ENCODE assay signal across 21 mouse cellular contexts in the genomic region with DNA sequence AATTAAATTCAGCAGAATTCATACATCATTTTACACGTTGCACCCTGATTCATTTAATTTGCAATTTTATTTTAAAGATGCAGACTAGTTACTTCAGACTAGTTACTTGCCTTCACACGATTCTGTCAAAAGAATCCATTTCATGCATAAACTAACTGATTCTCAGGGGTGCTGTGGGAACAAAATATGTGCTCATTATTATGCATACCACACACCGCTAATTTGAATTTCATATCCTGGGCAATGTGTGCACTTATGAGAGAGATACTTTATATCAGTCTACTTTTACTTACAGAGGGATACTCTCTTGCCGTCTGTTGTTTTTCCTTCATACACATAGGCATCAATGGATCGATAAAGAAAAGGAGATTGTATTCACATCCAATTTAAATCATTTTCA.
DNase-seq lines count a peak whose midpoint lies in the region; ATAC-seq and TF ChIP-seq lines count a peak whose summit lies in the region.
"Had no signal": no experiment of that assay in that cellular context is flagged by ENCODE, and none has a peak within 500 bp of the region (broad histone marks: within the 10 kb centered on the region; RNA-seq: fewer than 3 reads in every experiment).

No protein-coding gene starts in this region.

- H3K4me3 ChIP-seq in forebrain, embryonic 14.5 days (ENCODE audit: low read depth, low read length): no peak overlapping the region
- no peak overlapping the region for H3K4me3 ChIP-seq in forebrain, postnatal 0 days (ENCODE audit: low read depth, low read length)
- no peak overlapping the region for H3K4me3 ChIP-seq in hindbrain, embryonic 13.5 days
- no peak overlapping the region for H3K4me3 ChIP-seq in hindbrain, embryonic 10.5 days
- H3K4me3 ChIP-seq in midbrain, embryonic 15.5 days: no peak overlapping the region
- no peak overlapping the region for H3K4me3 ChIP-seq in midbrain, embryonic 13.5 days (replicated peaks)
- H3K4me3 ChIP-seq: embryonic facial prominence, embryonic 13.5 days; heart, embryonic 10.5 days had no signal

- no peaks in the 10 kb centered on the region for H3K9me3 ChIP-seq in forebrain, embryonic 14.5 days (replicated peaks; ENCODE audit: control insufficient read depth, low read length)
- no peaks in the 10 kb centered on the region for H3K9me3 ChIP-seq in forebrain, postnatal 0 days (ENCODE audit: low read length)
- no peaks in the 10 kb centered on the region for H3K9me3 ChIP-seq in hindbrain, embryonic 13.5 days
- no peaks in the 10 kb centered on the region for H3K9me3 ChIP-seq in hindbrain, embryonic 10.5 days
- no peaks in the 10 kb centered on the region for H3K9me3 ChIP-seq in midbrain, embryonic 15.5 days
- H3K9me3 ChIP-seq in midbrain, embryonic 13.5 days: no peaks in the 10 kb centered on the region
- H3K9me3 ChIP-seq: embryonic facial prominence, embryonic 13.5 days; heart, embryonic 10.5 days had no signal

- H3K4me1 ChIP-seq in forebrain, embryonic 14.5 days (ENCODE audit: control insufficient read depth, insufficient read depth, low read length): no peaks in the 10 kb centered on the region
- H3K4me1 ChIP-seq in forebrain, postnatal 0 days (ENCODE audit: insufficient read depth): no peaks in the 10 kb centered on the region
- peaks cover 6% of the 10 kb centered on the region; the same call in 1 of the 2 replicates for H3K4me1 ChIP-seq in hindbrain, embryonic 13.5 days (replicated peaks)
- no peaks in the 10 kb centered on the region for H3K4me1 ChIP-seq in hindbrain, embryonic 10.5 days (replicated peaks)
- H3K4me1 ChIP-seq in midbrain, embryonic 15.5 days: peaks cover 4% of the 10 kb centered on the region; the same call in 1 of the 2 replicates
- peaks cover 6% of the 10 kb centered on the region for H3K4me1 ChIP-seq in midbrain, embryonic 13.5 days (replicated peaks)
- H3K4me1 ChIP-seq: embryonic facial prominence, embryonic 13.5 days; heart, embryonic 10.5 days had no signal

- H3K9ac ChIP-seq in forebrain, embryonic 14.5 days (ENCODE audit: low read length): no peak overlapping the region
- no peak overlapping the region for H3K9ac ChIP-seq in forebrain, postnatal 0 days
- H3K9ac ChIP-seq in hindbrain, embryonic 13.5 days: no peak overlapping the region
- no peak overlapping the region for H3K9ac ChIP-seq in midbrain, embryonic 15.5 days
- no peak overlapping the region for H3K9ac ChIP-seq in midbrain, embryonic 13.5 days (replicated peaks)
- H3K9ac ChIP-seq: embryonic facial prominence, embryonic 13.5 days had no signal

- no peaks in the 10 kb centered on the region for H3K36me3 ChIP-seq in forebrain, embryonic 14.5 days (ENCODE audit: control insufficient read depth, insufficient read depth, low read length)
- no peaks in the 10 kb centered on the region for H3K36me3 ChIP-seq in forebrain, postnatal 0 days (ENCODE audit: insufficient read depth)
- no peaks in the 10 kb centered on the region for H3K36me3 ChIP-seq in hindbrain, embryonic 13.5 days
- H3K36me3 ChIP-seq in hindbrain, embryonic 10.5 days: no peaks in the 10 kb centered on the region
- H3K36me3 ChIP-seq in midbrain, embryonic 15.5 days (replicated peaks): no peaks in the 10 kb centered on the region
- no peaks in the 10 kb centered on the region for H3K36me3 ChIP-seq in midbrain, embryonic 13.5 days
- H3K36me3 ChIP-seq: embryonic facial prominence, embryonic 13.5 days; heart, embryonic 10.5 days had no signal

- peak; percentile 28 for DNase-seq in forebrain, embryonic 14.5 days (ENCODE audit: low spot score)
- no peak for DNase-seq in forebrain, postnatal 0 days
- DNase-seq in hindbrain, embryonic 10.5 days (ENCODE audit: low spot score): no peak
- no peak for DNase-seq in retina, postnatal 1 day
- DNase-seq: adrenal gland, postnatal 14 days; cerebellum, adult 18-20 months; cerebellum, adult 9-11 months; cerebellum, postnatal 36 days; gastrocnemius, postnatal 10 days; heart, adult 18-20 months; heart, postnatal 10 days; heart, postnatal 4 days had no signal

- 49% methylated on average over 5 of the region's 5 CpGs for WGBS in forebrain, embryonic 14.5 days
- WGBS in forebrain, postnatal 0 days: 34% methylated on average over 5 of the region's 5 CpGs
- 46% methylated on average over 5 of the region's 5 CpGs for WGBS in hindbrain, embryonic 13.5 days
- WGBS in hindbrain, embryonic 10.5 days: 77% methylated on average over 5 of the region's 5 CpGs
- WGBS in midbrain, embryonic 15.5 days: 46% methylated on average over 5 of the region's 5 CpGs
- WGBS in midbrain, embryonic 13.5 days: 58% methylated on average over 5 of the region's 5 CpGs

- TF ChIP-seq CTCF in forebrain, postnatal 0 days (IDR thresholded peaks at IDR 0.05; ENCODE audit: low read depth): no peak

- ATAC-seq in forebrain, embryonic 14.5 days: peak; percentile 40; the same call in 1 of the 2 replicates
- no peak; the same call in 1 of the 2 replicates for ATAC-seq in forebrain, postnatal 0 days
- ATAC-seq in hindbrain, embryonic 13.5 days (ENCODE audit: low FRiP score): 0 out of 2 replicates have a peak, but pooled peaks have one; percentile 49
- ATAC-seq in midbrain, embryonic 15.5 days (replicated peaks): peak; percentile 63
- ATAC-seq in midbrain, embryonic 13.5 days: no peak
- ATAC-seq: activated CD4-positive, CD25-positive, alpha-beta regulatory T cell, adult 4 months; inflammation-experienced regulatory T-cells, adult 6 months; intestine, postnatal 0 days; Patski had no signal

- H3K27me3 ChIP-seq in forebrain, embryonic 14.5 days (replicated peaks; ENCODE audit: control insufficient read depth, insufficient read depth, low read length): no peaks in the 10 kb centered on the region
- H3K27me3 ChIP-seq in forebrain, postnatal 0 days (ENCODE audit: insufficient read depth, low read length): no peaks in the 10 kb centered on the region
- no peaks in the 10 kb centered on the region for H3K27me3 ChIP-seq in hindbrain, embryonic 13.5 days
- no peaks in the 10 kb centered on the region for H3K27me3 ChIP-seq in hindbrain, embryonic 10.5 days (ENCODE audit: insufficient read depth, poor library complexity, severe bottlenecking)
- H3K27me3 ChIP-seq in midbrain, embryonic 15.5 days (replicated peaks): no peaks in the 10 kb centered on the region
- H3K27me3 ChIP-seq in midbrain, embryonic 13.5 days: no peaks in the 10 kb centered on the region
- H3K27me3 ChIP-seq: embryonic facial prominence, embryonic 13.5 days; Patski had no signal

- H3K27ac ChIP-seq in forebrain, embryonic 14.5 days (ENCODE audit: low read depth, low read length): no peak overlapping the region
- H3K27ac ChIP-seq in forebrain, postnatal 0 days (ENCODE audit: low read depth, low read length): no peak overlapping the region
- no peak overlapping the region for H3K27ac ChIP-seq in hindbrain, embryonic 13.5 days
- no peak overlapping the region for H3K27ac ChIP-seq in hindbrain, embryonic 10.5 days
- H3K27ac ChIP-seq in midbrain, embryonic 15.5 days: no peak overlapping the region
- no peak overlapping the region for H3K27ac ChIP-seq in midbrain, embryonic 13.5 days
- H3K27ac ChIP-seq: embryonic facial prominence, embryonic 13.5 days; heart, embryonic 10.5 days had no signal

- H3K4me2 ChIP-seq in forebrain, embryonic 14.5 days (ENCODE audit: low read length): no peak overlapping the region
- H3K4me2 ChIP-seq in forebrain, postnatal 0 days (ENCODE audit: low read depth): no peak overlapping the region
- H3K4me2 ChIP-seq in hindbrain, embryonic 13.5 days: no peak overlapping the region
- H3K4me2 ChIP-seq in midbrain, embryonic 15.5 days: no peak overlapping the region
- no peak overlapping the region for H3K4me2 ChIP-seq in midbrain, embryonic 13.5 days (replicated peaks)
- H3K4me2 ChIP-seq: embryonic facial prominence, embryonic 13.5 days had no signal

Comparison
In these comparisons a context has a peak if more than half of its experiments do, and no peak if none do; other contexts are left out.
1. ATAC-seq: peak in forebrain, embryonic 14.5 days (single experiment), hindbrain, embryonic 13.5 days (single experiment) and midbrain, embryonic 15.5 days (single experiment); none in forebrain, postnatal 0 days (single experiment) and midbrain, embryonic 13.5 days (single experiment).